Mouse (Mus musculus): ENCODE data around the gene Rab13. TPM values are rescaled to one million over a fixed set of nuclear protein-coding genes. Genes with fewer than 3 reads are reported as not detected.
A peak's percentile ranks its signal among the peaks of the same experiment; 100 is the strongest.

Rab13 gene
- polyA plus RNA-seq (2015; fragmentation: Nextera tagmentation; extraction: Ambion mirVana), result 5.0 and 5.8 TPM in 2 replicates

DNA sequence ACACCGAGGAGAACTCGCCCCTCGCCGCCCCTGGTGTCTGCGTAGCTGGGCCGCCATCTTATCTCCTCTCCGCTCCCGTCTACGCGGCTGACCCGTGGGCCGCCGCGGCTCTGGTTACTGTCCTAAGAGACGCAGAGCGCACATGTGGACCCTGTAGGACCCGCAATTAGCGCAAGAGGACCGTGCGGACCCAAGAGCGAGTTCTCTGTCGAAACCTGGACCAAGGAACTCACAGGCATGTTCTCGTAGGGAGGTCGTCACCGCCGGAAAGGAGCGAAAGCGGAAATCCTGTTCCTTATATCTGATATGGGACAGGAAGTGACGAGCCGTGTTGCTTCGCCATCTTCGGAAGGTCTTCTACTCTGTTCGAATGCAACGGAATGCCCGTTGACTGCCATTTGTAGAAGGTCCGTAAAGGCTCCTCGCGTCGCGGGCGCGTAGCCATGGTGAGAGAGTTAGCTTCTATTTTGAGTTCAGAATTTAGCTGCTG lies at the start of gene Rab13, which contains the start of gene Rps27:
TSS of gene Rab13 (plus strand) at position 319 of the 490 bp plus-strand sequence.
TSS of gene Rps27 (minus strand) at position 275 of the 490 bp plus-strand sequence.
- peak; percentile 95 for DNase-seq (ENCODE audit: low spot score)

DNA sequence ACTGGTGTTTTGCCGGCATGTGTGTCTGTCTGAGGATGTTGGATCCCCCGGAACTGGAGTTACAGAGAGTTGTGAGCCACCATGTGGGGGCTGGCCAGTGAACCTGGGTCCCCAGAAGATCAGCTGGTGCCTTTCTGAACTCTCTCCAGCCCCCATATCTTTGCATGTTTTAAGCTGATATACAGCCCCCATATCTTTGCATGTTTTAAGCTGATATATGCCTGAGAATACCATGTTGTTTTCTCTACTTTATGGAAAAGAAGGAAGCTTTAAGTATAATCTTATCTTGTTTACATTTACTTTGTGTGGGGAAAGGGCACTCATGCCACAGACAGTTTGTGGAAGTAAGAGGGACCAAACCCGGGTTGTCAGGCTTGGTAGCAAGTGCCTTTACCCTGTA lies 33.9 kb upstream of the Rab13 start:
- DNase-seq (ENCODE audit: low spot score), result no peak

DNA sequence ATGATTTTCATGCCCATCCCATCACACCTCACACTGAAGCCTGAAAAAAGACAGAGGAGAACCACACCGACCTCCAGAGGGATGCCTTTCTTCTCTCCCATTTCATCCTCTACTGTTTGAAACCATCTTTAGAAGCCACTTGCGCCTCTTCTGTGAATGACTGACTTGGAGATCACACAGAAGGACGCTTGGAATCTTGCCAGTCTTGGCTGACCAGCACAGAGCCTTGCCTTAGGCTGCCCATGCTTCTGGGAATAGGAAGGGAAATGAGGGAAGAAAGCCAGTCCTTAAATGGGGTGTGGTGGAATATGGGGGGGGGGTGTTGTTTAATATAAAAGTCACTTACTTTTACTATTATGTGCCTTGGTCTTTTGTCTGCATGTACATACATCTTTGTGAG lies 29.9 kb upstream of the Rab13 start:
- no peak for DNase-seq (ENCODE audit: low spot score)

DNA sequence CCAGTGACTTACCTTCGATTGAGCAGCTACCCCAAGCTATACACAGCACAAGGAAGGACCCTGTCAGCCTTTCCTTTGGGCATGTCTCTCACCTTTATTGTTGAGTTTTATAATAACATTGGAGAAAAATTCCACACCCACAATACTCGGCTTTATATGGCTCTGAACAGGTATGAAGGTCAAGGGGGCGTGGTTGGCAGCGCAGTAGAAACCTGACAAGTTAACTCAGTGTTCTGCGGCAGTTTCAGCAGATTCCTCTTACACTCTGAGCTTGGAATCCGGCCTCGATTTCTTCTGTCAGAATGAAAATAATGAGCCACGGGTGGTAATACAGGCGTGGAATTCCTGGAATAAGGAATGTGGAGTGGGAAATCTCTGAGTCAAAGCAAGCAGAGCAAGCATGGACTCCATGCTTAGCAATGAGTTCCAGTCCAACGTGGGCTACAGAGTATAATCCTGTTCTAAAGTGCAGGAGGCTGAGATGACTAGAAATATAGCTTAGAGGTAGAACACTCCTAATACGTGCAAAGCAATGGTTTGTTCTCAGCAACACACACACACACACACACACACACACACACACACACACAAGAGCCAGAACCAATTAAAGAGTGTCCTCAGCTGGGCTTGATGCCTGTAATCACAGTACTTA lies 22.5 kb upstream of the Rab13 start:
- no peak for DNase-seq (ENCODE audit: low spot score)

DNA sequence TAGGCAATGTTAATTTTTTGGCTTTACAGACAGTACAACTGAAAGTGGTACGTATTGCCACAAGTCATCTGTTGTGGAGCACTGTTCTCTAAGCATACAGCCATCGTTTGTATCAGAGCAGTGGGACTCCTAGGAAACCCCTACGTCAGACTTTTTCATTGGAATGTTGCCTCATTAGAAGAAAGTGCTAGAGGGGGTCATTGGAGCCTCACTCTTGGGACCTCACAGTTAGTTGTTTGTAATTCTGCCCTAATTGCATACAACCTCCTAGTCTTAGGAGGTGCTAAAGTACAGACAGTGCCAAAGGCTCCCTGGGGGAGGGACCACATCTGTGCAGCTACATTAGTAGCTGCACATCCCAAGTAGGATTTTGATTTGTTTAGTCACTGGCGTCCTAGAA lies 18.7 kb upstream of the Rab13 start:
- no peak for DNase-seq (ENCODE audit: low spot score)

DNA sequence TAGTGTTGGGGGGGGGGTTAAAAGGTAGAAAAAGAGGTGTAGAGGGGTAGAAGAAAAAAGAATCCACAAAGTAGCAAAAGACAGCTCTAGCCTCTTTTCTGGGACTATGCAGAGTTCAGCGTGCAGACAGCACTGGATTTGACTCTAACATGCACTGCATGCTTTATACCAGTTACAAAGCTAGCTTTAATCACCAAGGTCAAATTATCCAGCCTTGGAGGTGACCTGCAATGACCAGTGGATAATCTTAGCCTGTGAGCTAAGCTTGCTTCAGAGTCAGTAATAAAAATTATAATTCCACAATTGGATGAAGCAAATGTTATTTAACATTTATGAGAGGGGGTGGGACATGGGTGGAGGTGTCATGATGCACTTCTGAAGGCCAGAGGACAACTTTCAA lies 17.9 kb upstream of the Rab13 start:
- DNase-seq (ENCODE audit: low spot score), result no peak

DNA sequence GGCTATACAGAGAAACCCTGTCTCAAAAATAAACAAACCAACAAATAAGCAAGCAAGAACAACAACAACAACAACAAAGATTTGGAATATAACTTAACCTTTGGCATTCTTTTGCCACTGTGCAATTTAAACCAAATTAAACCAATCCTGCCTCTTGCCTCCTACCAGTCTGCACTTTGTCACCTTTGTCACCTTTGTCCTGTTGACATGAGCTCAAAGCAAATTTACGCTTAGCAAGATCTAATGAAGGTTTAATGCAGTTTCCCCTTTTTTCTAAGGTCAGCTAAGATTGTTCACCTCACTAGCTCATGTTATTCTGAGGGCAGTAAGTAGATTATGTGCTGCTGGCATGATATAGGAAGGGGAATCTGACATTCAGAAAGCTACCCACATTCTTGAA lies 15.9 kb upstream of the Rab13 start:
- DNase-seq (ENCODE audit: low spot score), result no peak

DNA sequence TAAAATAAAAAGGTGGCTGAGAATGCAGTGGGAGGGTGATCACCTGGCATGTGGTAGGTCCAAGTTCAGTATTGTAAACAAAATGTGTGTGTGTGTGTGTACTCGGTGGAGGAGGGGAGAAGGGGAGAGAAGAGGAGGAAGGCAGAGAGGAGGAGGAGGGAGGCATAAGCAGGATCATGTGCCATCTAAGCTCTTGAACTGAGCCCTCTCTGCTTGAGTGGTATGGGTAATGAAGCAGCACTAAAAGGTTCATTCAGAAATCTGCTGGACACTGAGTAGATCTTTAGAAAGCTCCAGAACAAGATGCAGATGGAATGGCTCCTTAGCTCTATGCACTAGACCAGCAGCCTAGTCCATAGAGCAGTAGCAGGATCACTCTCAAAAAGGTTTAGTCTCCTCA lies 10.6 kb upstream of the Rab13 start:
- DNase-seq (ENCODE audit: low spot score), result no peak

DNA sequence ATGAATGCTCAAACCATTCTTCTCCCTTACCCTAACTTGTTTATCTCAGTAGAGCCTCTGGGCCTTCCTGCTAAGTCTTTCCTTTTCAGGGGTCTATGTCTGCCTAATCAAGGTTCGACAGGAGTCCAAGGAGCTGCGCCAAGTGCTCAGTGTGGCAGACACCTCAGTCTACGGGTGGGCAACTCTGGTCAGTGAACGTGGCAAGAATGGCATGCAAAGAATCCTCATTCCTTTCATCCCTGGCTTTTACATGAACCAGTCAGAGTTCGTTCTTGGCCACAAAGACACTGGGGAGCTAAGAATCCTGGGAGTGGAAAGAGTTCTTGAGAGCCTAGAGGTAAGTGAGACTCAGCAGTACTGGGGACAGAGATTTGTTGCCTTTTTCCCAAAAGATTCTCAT lies 9.9 kb upstream of the Rab13 start:
- no peak for DNase-seq (ENCODE audit: low spot score)

DNA sequence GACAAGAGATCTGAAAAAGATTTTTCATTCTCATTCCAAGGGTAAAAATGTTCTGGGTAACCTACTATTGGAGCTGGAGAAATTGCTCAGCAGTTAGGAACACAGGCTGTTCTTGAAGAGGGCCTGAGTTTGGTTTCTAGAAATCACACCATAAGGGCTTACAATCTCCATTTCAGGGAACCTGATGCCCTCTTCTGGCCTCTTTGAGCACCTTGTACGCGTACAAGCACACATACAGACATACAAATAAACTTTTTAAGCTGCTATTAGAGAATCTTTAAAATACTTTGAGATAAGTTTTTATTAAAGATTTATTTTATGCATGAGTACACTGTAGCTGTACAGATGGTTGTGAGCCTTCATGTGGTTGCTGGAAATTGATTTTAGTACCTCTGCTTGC lies 8.9 kb upstream of the Rab13 start:
- no peak for DNase-seq (ENCODE audit: low spot score)

DNA sequence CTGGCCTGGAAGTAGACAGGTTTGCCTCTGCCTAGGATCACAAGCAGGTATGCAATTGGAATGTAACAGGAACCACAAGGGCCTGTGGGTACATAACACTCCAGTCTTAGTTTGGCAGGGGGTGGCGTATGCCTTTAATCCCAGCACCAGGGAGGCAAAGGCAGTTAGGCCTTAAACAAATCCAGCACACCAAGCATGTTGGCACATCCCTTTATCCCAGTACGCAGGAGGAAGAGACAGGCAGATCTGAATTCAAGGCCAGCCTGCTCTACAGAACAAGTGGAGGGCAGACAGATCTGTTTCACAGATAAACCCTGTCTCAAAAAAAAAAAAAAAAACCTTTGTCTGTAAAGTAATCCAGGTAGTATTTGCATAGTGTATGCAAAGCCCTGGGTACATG lies 4.8 kb upstream of the Rab13 start:
- DNase-seq (ENCODE audit: low spot score), result no peak

DNA sequence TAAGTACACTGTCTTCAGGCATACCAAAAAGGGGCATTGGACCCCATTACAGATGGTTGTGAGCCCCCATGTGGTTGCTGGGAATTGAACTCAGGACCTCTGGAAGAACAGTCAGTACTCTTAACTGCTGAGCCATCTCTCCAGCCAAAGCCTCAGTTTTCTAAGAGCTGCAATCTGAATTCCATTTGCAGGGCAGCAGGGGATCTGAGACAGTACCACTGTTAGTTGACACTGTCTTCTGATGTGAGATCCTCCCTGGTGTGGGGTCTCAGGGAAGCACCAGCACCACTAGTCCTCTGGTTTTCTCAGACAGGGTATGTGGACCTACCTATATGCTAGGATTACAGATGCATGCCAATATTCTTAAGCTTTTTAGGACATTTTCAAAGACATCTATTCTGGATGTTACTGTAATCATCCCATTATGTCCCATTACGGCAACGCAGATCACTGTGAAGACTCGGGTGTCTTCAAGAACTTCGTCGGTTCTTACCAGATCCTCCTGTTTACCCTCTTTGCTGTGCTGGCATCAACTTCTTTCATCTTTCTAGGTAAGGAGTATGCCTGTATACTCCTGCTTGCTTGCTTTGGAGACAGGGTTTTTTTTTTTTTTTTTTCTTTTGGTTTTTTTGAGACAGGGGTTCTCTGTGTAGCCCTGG lies 3.5 kb upstream of the Rab13 start:
- no peak for DNase-seq (ENCODE audit: low spot score)

DNA sequence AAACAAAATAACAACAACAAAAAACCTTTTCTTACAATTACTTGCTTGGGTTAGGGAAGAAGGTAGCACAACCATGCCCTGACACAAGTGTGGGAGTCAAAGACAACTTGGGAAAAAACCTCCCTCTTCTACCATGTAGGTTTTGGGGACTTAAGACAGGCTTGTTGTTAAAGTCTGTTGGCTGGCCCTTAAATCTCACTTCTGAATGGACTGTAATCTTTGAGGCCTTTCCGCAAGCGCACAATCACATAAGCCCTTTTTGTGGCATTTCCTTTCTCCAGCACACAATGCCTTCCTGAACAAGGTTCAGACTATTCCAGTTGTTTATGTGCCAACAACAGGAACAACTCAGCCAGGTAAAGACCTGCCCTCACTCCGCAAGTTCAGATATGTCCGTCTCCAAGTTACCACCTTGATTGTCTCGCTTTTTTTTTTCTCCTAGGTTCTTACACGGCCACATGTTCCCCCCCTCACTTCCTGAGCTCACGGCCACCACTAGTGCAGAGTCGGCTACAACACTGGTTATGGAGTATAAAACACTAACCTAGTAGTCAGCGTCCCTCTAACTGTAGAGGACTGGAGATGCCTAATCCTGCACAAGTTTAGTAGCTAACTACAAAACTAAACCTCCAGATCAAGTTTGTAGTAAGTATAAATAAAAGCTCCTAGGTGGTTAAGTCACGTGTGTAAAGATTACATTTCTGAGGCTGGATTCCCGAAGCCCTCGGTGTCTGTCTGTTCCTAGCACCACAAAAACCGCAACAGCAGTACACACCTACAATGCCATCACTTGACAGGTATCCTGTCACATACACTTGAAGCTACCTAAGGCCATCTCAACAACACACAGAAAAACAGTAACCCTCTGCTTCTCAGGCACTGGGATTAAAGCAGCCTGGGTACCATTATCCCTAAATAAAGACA lies 1.8 kb upstream of the Rab13 start:
- DNase-seq (ENCODE audit: low spot score), result no peak

DNA sequence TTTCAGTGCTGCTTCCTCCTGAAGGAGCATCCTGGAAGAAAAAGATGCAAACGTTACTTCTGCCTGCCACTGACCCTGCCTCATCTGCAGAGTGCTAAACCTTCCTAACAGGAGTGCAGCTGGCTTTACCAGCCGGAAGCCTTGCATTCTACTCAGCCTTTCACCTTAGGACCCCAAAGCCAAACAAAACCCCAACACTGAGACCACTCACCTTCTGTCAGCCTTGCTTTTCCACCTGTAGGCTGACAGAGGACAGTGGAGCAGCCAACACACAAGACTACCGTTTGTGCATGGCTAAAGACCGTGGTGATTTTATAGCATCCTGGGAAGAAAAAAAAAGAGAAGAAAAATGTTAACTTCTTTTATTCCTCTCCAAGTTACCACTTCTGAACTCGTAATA lies 772 bp upstream of the Rab13 start:
- DNase-seq (ENCODE audit: low spot score), result no peak

DNA sequence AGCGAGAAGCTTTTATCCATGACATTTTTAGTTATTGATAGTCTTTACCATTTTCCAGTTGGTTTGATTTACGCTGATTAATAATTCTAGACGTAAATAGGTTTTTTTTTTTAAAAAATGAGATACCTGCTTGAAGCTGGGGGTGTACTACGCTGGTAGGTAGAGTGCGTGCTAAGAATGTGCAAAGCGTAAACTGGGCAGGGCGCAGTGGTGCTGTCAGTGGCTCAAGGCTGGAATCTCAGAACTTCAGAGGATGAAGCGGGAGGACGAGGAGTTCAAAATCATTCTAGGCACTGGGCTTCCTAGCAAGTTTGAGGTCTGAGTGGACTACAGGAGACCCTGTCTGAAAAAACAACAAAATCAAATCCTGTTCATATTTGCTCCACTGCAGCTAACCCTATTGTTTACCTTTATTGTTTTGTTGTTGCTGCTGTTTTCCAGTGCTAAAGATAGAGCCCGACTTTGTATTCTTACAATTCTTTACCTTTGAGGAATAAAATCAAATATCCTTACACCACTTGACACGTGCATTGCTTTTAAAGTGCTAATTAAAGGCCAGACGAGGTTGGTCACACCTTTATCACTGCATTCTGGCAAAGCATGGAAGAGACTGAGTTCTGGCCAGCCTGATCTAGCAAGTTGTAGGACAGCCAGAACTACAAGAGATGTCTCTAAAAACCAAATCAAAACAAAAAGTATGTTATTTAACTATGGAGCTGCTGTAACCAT lies 625 bp downstream of the Rab13 start:
- no peak for DNase-seq (ENCODE audit: low spot score)

DNA sequence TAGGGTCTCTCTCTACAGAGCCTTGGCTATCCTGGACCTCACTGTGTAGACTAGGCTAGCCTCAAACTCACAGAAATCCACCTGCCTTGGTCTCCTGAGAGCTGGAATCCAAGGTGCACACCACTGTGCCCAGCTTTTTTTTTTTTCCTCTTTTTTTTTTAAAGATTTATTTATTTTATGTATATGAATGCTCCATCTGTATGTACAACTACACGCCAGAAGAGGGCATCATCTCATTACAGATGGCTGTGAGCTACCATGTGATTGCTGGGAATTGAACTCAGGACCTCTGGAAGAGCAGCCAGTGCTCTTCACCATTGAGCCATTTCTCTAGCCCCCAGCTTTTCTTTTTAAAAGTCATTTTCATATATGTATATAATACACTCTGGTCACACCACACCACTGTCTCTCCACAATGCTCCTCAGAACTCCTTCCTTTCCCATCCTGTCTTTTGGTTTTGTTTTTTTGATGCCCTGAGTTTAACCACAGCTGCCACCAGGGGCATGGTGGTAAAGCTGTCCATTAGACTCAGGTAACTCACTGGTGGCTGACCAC lies 2.4 kb downstream of the Rab13 start:
- DNase-seq (ENCODE audit: low spot score), result no peak

DNA sequence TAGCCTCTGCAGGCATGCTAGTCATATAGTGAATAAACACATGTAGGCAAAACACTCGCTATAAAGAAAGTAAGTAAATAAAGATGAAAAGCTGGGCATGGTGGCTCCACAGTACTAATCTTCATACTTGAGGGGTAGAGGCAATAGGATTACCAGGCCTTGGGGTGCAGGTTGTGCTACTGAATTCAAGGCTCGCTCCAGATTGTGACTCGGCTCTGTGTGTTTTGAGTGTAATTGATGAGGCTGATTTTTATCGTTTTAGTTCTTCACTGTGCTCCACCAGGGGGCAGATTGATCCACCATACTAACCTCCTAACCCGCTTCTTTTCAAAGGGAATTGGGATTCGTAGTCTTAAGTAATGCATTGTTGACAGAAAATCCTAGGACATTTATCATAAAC lies 6.6 kb downstream of the Rab13 start:
- DNase-seq (ENCODE audit: low spot score), result peak; percentile 61

DNA sequence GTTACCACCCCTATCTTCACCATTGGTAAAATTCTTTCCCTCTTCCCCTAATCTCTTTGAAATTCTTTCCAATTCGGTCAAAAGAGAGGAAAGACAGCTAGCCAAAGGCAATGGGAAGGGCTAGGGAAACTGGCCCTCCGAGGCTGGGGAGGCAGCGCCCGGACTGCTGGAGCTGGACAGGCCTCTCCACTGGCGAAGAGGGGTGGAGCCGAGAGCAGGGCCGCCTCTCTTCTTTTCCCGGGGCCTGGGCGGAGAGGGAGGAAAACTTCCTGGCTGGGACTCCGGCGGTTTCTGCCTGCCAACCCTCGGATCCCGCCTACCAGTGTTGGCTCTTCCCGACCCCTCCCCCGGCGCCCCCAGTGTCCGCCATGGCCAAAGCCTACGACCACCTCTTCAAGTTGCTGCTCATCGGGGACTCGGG lies 7.0 kb downstream of the Rab13 start:
- no peak for DNase-seq (ENCODE audit: low spot score)

DNA sequence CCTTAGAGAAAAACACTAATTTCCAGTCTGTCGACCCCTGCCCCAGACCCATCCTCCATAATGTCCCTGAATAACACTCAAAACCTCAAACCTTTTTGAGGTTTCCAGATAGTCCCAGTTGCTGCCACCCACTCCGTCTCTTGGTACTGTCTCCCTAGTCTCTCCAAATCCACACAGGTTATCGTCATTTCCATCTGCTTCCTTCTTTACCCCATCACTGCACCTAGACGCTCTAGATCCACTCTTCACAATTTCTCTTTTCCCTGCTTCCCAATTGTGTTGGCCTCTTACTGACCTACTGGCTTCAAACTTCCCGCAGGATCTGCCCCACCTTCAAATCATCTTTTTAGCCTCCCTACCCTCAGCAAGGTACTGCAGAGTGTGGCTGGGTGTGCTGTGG lies 7.6 kb downstream of the Rab13 start:
- no peak for DNase-seq (ENCODE audit: low spot score)

DNA sequence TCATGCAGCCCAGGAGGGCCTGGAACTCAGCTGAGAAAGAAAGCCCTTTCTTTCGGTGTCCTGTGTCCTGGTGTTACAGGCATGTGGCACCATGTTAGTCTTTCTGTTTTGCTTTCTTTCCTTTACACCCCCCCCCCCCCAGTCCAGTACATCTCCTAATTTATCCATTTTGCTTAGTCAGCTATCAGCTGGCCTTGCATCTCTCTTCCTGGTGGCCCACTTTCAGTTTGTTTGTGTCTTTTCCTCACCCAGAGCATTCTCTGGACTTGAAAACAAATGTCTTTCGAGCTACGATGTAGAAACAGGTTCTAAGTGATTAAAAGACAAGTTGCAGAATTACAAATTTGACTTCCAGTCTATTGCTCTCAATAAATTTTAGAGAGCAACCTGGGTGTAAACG lies 9.0 kb downstream of the Rab13 start:
- DNase-seq (ENCODE audit: low spot score), result no peak

DNA sequence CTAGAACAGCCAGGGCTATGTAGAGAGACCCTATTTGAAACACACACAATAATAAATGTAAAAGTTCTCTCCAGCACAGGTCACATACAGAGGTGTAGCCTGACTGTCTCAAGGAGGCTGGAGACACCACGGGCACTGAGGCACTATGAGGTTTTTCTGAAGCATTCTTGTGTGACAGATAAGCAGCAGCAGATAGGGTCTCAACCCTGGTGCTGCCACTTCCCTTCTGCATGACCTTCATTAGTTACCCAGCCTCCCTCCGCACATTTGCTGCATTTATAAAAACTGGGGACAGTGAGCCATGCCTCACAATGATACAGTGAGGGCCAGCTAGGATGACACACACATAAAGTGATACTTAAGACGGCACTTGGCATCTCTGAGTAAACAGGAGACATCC lies 9.4 kb downstream of the Rab13 start:
- DNase-seq (ENCODE audit: low spot score), result no peak

All from thymus, postnatal 0 days (tissue).